Mouse (Mus musculus) Patski (cell line): ENCODE data around the gene Chst8. TPM values are rescaled to one million over a fixed set of nuclear protein-coding genes. Genes with fewer than 3 reads are reported as not detected.
A peak's percentile ranks its signal among the peaks of the same experiment; 100 is the strongest.

Experiments used
- ATAC-seq: fragments of 100-300 bp; one replicate; pipeline ENCODE4 v1.8.0; 2021
- CTCF ChIA-PET: fragments of 350-600 bp; sonication (Branson Sonifier 250); formaldehyde crosslinking; loops from one replicate; lab custom pipeline; 2022; ENCODE audit warnings: inconsistent platforms; lab: Charles Lee
- POLR2A ChIA-PET: fragments of 350-600 bp; sonication (Branson Sonifier 250); formaldehyde crosslinking; loops from one replicate; lab custom pipeline; 2022; ENCODE audit warnings: antibody characterized with exemption, inconsistent platforms; lab: Charles Lee
- DNase-seq: peaks from one replicate; pipeline ENCODE4 v3.0.0-alpha.2; 2011; ENCODE audit warnings: low read depth, low spot score
- H3K27me3 ChIP-seq: fragments of 371-371 bp; one replicate; pipeline ENCODE4 v1.5.1; 2021
- CTCF ChIP-seq: fragments of 100-300 bp; IDR thresholded peaks from one replicate; pipeline ENCODE4 v1.5.1; 2021
- in situ Hi-C: fragments of 300-500 bp; cut with MboI; formaldehyde crosslinking; loops from 3 replicates; pipeline ENCODE4 v1.11.1; 2018; ENCODE audit warnings: low pct_unique_long_range_greater_than_20kb, mixed read lengths
- polyA plus RNA-seq: library from polyadenylated mRNA; unstranded; gene quantifications from one replicate; pipeline ENCODE4 v1.2.3, GENCODE M21; 2021

The Chst8 gene
- polyA plus RNA-seq: 2.2 TPM

- in situ Hi-C loops: no loop called here
- no peak for DNase-seq
- ChIA-PET POLR2A (interaction anchor here (0.9 kb wide), 1 partner anchor 190 kb away, joined by 3 read pairs; no protein-coding TSS in a partner anchor), CTCF (no interaction called here)
- peaks cover 19% of the 10 kb centered on the region for H3K27me3 ChIP-seq
- ATAC-seq: peak; percentile 72
- no peak for TF ChIP-seq CTCF
Observed at GRCm38 (mm10) chr7:34812531-34813111, at the start of gene Chst8. Gene Chst8 (minus strand): TSS chr7:34812711.

GRCm38 (mm10) chr7:34858291-34858690 is 45.8 kb upstream of the Chst8 start:
- CTCF ChIA-PET: no interaction called here
- POLR2A ChIA-PET: no interaction called here
- no peak for ATAC-seq
- no peaks in the 10 kb centered on the region for H3K27me3 ChIP-seq
- in situ Hi-C loops: no loop called here
- DNase-seq: no peak
- no peak for TF ChIP-seq CTCF

GRCm38 (mm10) chr7:34854781-34855352 is 42.4 kb upstream of the Chst8 start:
- H3K27me3 ChIP-seq: no peaks in the 10 kb centered on the region
- ATAC-seq (no peak), DNase-seq (no peak)
- CTCF ChIA-PET: interaction anchor here (0.9 kb wide), 1 partner anchor 13 kb away, joined by 3 read pairs; no protein-coding TSS in a partner anchor
- in situ Hi-C loops: no loop called here
- POLR2A ChIA-PET: no interaction called here
- TF ChIP-seq CTCF: no peak

DNA sequence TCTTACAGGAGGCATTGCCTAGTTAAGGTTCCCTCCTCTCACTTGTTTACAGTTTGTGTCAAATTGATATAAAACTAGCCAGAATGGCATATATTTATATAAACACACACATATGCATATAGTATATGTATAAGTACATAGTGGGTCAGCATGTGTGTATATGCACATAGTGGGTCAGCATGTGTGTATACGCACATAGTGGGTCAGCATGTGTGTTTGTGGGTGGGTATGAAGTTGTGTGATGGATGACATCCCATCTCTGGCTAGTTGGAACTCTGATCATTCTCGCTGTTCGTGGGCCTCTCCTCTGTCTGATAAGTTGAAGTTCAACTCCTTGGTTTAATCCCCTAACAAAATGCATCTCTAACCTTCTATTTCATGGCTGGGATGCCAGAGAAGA is 40.9 kb upstream of the Chst8 start:
- in situ Hi-C loops: no loop called here
- ChIA-PET CTCF (no interaction called here), POLR2A (interaction anchor here (0.5 to 0.6 kb wide), 2 partner anchors 350 to 782 kb away, joined by 3 to 5 read pairs; no protein-coding TSS in a partner anchor)

GRCm38 (mm10) chr7:34849660-34850059 is 37.1 kb upstream of the Chst8 start:
- DNase-seq (no peak), ATAC-seq (no peak)
- CTCF ChIA-PET: interaction anchor here (0.8 to 1.9 kb wide), 7 partner anchors 44 to 327 kb away, joined by 3 to 7 read pairs (median 3); no protein-coding TSS in a partner anchor
- in situ Hi-C loops: loop anchor here (5.0 kb wide), 1 partner anchor 143 kb away; no protein-coding TSS in a partner anchor
- H3K27me3 ChIP-seq: no peaks in the 10 kb centered on the region
- peak; percentile 76 for TF ChIP-seq CTCF
- POLR2A ChIA-PET: interaction anchor here (0.9 kb wide), 1 partner anchor 14 kb away, joined by 3 read pairs; no protein-coding TSS in a partner anchor

More for the DNA sequence above, 40.9 kb upstream of the Chst8 start:
- no peak for ATAC-seq
- TF ChIP-seq CTCF: no peak
- no peaks in the 10 kb centered on the region for H3K27me3 ChIP-seq
- no peak for DNase-seq

- peak; percentile 54 for TF ChIP-seq CTCF
- CTCF ChIA-PET: interaction anchor here (0.8 to 1.9 kb wide), 7 partner anchors 45 to 328 kb away, joined by 3 to 7 read pairs (median 3); no protein-coding TSS in a partner anchor
- POLR2A ChIA-PET: no interaction called here
- DNase-seq (no peak), ATAC-seq (no peak)
- no peaks in the 10 kb centered on the region for H3K27me3 ChIP-seq
- in situ Hi-C loops: loop anchor here (5.0 kb wide), 1 partner anchor 143 kb away; no protein-coding TSS in a partner anchor
Observed at GRCm38 (mm10) chr7:34848811-34849210, 36.3 kb upstream of the Chst8 start.

GRCm38 (mm10) chr7:34847900-34848299 is 35.4 kb upstream of the Chst8 start:
- CTCF ChIA-PET: no interaction called here
- in situ Hi-C loops: loop anchor here (5.0 kb wide), 1 partner anchor 144 kb away; no protein-coding TSS in a partner anchor
- POLR2A ChIA-PET: interaction anchor here (0.6 kb wide), 1 partner anchor 42 kb away, joined by 3 read pairs; no protein-coding TSS in a partner anchor

GRCm38 (mm10) chr7:34847410-34847809 is 34.9 kb upstream of the Chst8 start:
- no peak for ATAC-seq
- TF ChIP-seq CTCF: no peak
- ChIA-PET CTCF (no interaction called here), POLR2A (interaction anchor here (0.6 kb wide), 1 partner anchor 42 kb away, joined by 3 read pairs; no protein-coding TSS in a partner anchor)
- in situ Hi-C loops: loop anchor here (5.0 kb wide), 1 partner anchor 145 kb away; no protein-coding TSS in a partner anchor
- no peak for DNase-seq
- no peaks in the 10 kb centered on the region for H3K27me3 ChIP-seq

More at GRCm38 (mm10) chr7:34847900-34848299, 35.4 kb upstream of the Chst8 start:
- ATAC-seq (no peak), DNase-seq (no peak)
- H3K27me3 ChIP-seq: no peaks in the 10 kb centered on the region
- TF ChIP-seq CTCF: no peak

DNA sequence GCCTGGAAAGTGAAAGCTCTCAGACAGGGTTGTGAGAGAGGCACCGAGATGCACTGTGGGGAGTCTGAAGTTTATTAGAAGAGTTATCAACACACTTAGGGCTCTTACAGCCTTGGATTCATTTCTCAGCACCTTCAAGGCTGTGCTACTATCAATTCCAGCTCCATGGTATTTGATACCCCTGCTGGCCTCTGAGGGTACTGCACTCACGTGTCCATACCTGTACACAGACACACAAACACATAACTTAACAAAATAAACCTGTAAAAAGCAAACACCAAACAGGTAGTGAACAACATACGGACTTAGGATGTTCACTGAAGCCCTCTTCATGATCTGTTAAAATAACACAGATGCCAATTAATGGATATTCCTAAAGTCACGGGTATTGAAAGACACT is 26.2 kb upstream of the Chst8 start:
- no peak for DNase-seq
- in situ Hi-C loops: loop anchor here (10.0 kb wide), 1 partner anchor 336 kb away; no protein-coding TSS in a partner anchor
- POLR2A ChIA-PET: no interaction called here
- ATAC-seq: no peak
- peak; percentile 42 for TF ChIP-seq CTCF
- H3K27me3 ChIP-seq: no peaks in the 10 kb centered on the region
- CTCF ChIA-PET: no interaction called here

DNA sequence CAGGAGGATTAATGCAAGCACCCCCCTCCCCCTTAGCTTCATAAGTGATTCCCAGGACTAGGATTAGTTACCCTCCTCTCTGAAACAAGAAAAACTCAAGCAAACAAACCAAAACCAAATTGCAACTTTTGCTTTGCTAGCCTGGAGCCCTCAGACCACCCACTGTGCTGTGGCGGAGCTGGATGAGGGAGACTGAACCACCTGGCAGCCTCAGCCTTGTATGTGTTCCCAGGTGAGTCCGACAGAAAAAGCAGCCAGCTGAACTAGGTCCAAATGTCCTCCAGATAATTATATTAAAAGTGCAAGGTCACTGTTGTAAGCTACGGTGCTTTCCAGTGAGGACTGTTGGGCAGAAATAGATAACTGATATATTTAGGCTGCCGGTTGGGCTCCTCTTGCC is 25.7 kb upstream of the Chst8 start:
- TF ChIP-seq CTCF: no peak
- ATAC-seq (no peak), DNase-seq (no peak)
- in situ Hi-C loops: loop anchor here (10.0 kb wide), 1 partner anchor 337 kb away; no protein-coding TSS in a partner anchor
- no peaks in the 10 kb centered on the region for H3K27me3 ChIP-seq
- CTCF ChIA-PET: no interaction called here
- POLR2A ChIA-PET: no interaction called here
